Mouse (Mus musculus): ENCODE data around the gene Npr3. TPM values are rescaled to one million over a fixed set of nuclear protein-coding genes. Genes with fewer than 3 reads are reported as not detected.

The Npr3 gene
- polyA plus RNA-seq, 2 experiments: 1.7 to 1.8 TPM

GRCm38 (mm10) chr15:11891395-11891794 lies 15.7 kb downstream of the Npr3 start:
- H3K4me2 ChIP-seq (ENCODE audit: low read depth): no peak overlapping the region
- TF ChIP-seq EP300 (IDR thresholded peaks at IDR 0.05; ENCODE audit: low read depth): no peak
- peak; percentile 38 for TF ChIP-seq CTCF (IDR thresholded peaks at IDR 0.05; ENCODE audit: low read depth)
- no peaks in the 10 kb centered on the region for H3K27me3 ChIP-seq (ENCODE audit: control insufficient read depth, insufficient read depth, low read length)
- H3K36me3 ChIP-seq (replicated peaks; ENCODE audit: control insufficient read depth, insufficient read depth, low read depth): no peaks in the 10 kb centered on the region
- 49% methylated on average over 3 of the region's 3 CpGs for WGBS (ENCODE audit: insufficient replicate concordance)
- DNase-seq (ENCODE audit: low read depth in 3 of 3, low spot score in 3 of 3) (no peak), ATAC-seq (ENCODE audit: insufficient read depth) (no peak)
- no peak overlapping the region for H3K9ac ChIP-seq (replicated peaks)
- H3K9me3 ChIP-seq (ENCODE audit: control insufficient read depth, low read length): no peaks in the 10 kb centered on the region
- H3K4me1 ChIP-seq (replicated peaks; ENCODE audit: control insufficient read depth in 2 of 2, insufficient read depth in 2 of 2, low read length in 1 of 2): no peaks in the 10 kb centered on the region
- H3K4me3 ChIP-seq (ENCODE audit: insufficient read depth in 1 of 2, low read depth in 2 of 2, low read length in 2 of 2): no peak overlapping the region
- H3K27ac ChIP-seq: no peak overlapping the region

GRCm38 (mm10) chr15:11882508-11883205 lies 24.4 kb downstream of the Npr3 start:
- H3K4me3 ChIP-seq (ENCODE audit: insufficient read depth in 1 of 2, low read depth in 2 of 2, low read length in 2 of 2): no peak overlapping the region
- DNase-seq (ENCODE audit: low read depth in 3 of 3, low spot score in 3 of 3): no peak
- H3K9me3 ChIP-seq (ENCODE audit: control insufficient read depth, low read length): no peaks in the 10 kb centered on the region; the same call in 1 of the 2 replicates
- no peaks in the 10 kb centered on the region for H3K27me3 ChIP-seq (ENCODE audit: control insufficient read depth, insufficient read depth, low read length)
- no peak overlapping the region for H3K27ac ChIP-seq
- no peaks in the 10 kb centered on the region for H3K36me3 ChIP-seq (replicated peaks; ENCODE audit: control insufficient read depth, insufficient read depth, low read depth)
- H3K4me1 ChIP-seq (replicated peaks; ENCODE audit: control insufficient read depth in 2 of 2, insufficient read depth in 2 of 2, low read length in 1 of 2): no peaks in the 10 kb centered on the region
- TF ChIP-seq EP300 (IDR thresholded peaks at IDR 0.05; ENCODE audit: low read depth) (no peak), CTCF (IDR thresholded peaks at IDR 0.05; ENCODE audit: low read depth) (no peak)
- ATAC-seq (ENCODE audit: insufficient read depth): no peak
- H3K4me2 ChIP-seq (ENCODE audit: low read depth): no peak overlapping the region
- H3K9ac ChIP-seq (replicated peaks): no peak overlapping the region
- 65% methylated on average over 10 of the region's 10 CpGs for WGBS (ENCODE audit: insufficient replicate concordance)

DNA sequence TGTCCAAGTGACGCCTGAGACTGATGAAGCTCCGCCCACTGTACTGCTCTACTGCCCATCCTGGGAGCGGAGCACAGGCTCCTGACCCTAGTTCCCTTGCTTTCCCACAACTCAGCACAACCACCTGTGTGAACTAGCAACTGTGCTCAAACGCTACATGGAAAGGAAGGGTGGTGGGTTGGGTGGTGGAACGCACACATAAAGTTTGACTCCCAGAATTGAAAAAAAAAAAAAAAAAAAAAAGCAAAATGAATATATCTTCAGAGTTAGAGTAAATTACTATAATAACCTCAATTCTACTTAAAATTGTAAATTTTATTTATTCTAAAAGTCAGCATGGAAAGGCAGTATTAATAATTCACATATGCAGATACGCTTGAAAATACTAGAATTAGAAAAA lies 25.3 kb downstream of the Npr3 start:
- Histone ChIP-seq H3K27me3 (ENCODE audit: control insufficient read depth, insufficient read depth, low read length) (no peaks in the 10 kb centered on the region), H3K36me3 (replicated peaks; ENCODE audit: control insufficient read depth, insufficient read depth, low read depth) (no peaks in the 10 kb centered on the region)
- 78% methylated on average over 6 of the region's 6 CpGs for WGBS (ENCODE audit: insufficient replicate concordance)

DNA sequence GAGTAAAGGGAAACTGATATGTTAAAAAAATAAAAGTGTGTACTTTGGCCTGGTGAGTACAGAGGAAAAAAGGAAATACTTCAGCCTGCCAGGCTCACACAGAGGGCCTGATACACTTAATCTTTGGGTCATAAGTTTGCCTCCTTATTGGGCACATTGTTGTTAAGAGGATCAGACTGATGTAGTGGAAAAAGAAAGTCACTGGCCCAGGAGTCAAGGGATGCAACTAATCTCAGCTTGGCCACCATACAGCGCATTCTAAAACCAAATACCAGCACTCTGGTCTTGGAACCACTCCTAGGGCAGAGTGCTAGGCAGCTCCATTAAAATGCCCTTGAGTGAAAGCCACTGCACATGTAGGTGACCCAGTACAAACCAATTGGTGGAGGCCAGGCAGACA lies 28.8 kb downstream of the Npr3 start:
- Histone ChIP-seq H3K27ac (no peak overlapping the region), H3K9me3 (ENCODE audit: control insufficient read depth, low read length) (no peaks in the 10 kb centered on the region; the same call in 1 of the 2 replicates), H3K36me3 (replicated peaks; ENCODE audit: control insufficient read depth, insufficient read depth, low read depth) (no peaks in the 10 kb centered on the region), H3K27me3 (ENCODE audit: control insufficient read depth, insufficient read depth, low read length) (no peaks in the 10 kb centered on the region), H3K4me2 (ENCODE audit: low read depth) (no peak overlapping the region), H3K4me1 (replicated peaks; ENCODE audit: control insufficient read depth in 2 of 2, insufficient read depth in 2 of 2, low read length in 1 of 2) (no peaks in the 10 kb centered on the region), H3K4me3 (ENCODE audit: insufficient read depth in 1 of 2, low read depth in 2 of 2, low read length in 2 of 2) (no peak overlapping the region), H3K9ac (replicated peaks) (no peak overlapping the region)
- no peak for ATAC-seq (ENCODE audit: insufficient read depth)
- no peak for DNase-seq (ENCODE audit: low read depth in 3 of 3, low spot score in 3 of 3)
- 58% methylated on average over 1 of the region's 1 CpGs for WGBS (ENCODE audit: insufficient replicate concordance)
- TF ChIP-seq CTCF (IDR thresholded peaks at IDR 0.05; ENCODE audit: low read depth) (no peak), EP300 (IDR thresholded peaks at IDR 0.05; ENCODE audit: low read depth) (no peak)

More for the DNA sequence above, 25.3 kb downstream of the Npr3 start:
- Histone ChIP-seq H3K4me3 (ENCODE audit: insufficient read depth in 1 of 2, low read depth in 2 of 2, low read length in 2 of 2) (no peak overlapping the region), H3K9ac (replicated peaks) (no peak overlapping the region), H3K9me3 (ENCODE audit: control insufficient read depth, low read length) (no peaks in the 10 kb centered on the region; the same call in 1 of the 2 replicates), H3K4me2 (ENCODE audit: low read depth) (no peak overlapping the region), H3K4me1 (replicated peaks; ENCODE audit: control insufficient read depth in 2 of 2, insufficient read depth in 2 of 2, low read length in 1 of 2) (no peaks in the 10 kb centered on the region), H3K27ac (no peak overlapping the region)
- DNase-seq (ENCODE audit: low read depth in 3 of 3, low spot score in 3 of 3) (no peak), ATAC-seq (ENCODE audit: insufficient read depth) (no peak)
- TF ChIP-seq EP300 (IDR thresholded peaks at IDR 0.05; ENCODE audit: low read depth) (no peak), CTCF (IDR thresholded peaks at IDR 0.05; ENCODE audit: low read depth) (no peak)

- Histone ChIP-seq H3K9me3 (ENCODE audit: control insufficient read depth, low read length) (no peaks in the 10 kb centered on the region; the same call in 1 of the 2 replicates), H3K4me3 (ENCODE audit: insufficient read depth in 1 of 2, low read depth in 2 of 2, low read length in 2 of 2) (no peak overlapping the region), H3K27ac (no peak overlapping the region), H3K9ac (replicated peaks) (no peak overlapping the region), H3K4me2 (ENCODE audit: low read depth) (no peak overlapping the region), H3K36me3 (replicated peaks; ENCODE audit: control insufficient read depth, insufficient read depth, low read depth) (no peaks in the 10 kb centered on the region), H3K4me1 (replicated peaks; ENCODE audit: control insufficient read depth in 2 of 2, insufficient read depth in 2 of 2, low read length in 1 of 2) (no peaks in the 10 kb centered on the region), H3K27me3 (ENCODE audit: control insufficient read depth, insufficient read depth, low read length) (no peaks in the 10 kb centered on the region)
- 36% methylated on average over 2 of the region's 2 CpGs for WGBS (ENCODE audit: insufficient replicate concordance)
- DNase-seq (ENCODE audit: low read depth in 3 of 3, low spot score in 3 of 3) (no peak), ATAC-seq (ENCODE audit: insufficient read depth) (no peak)
- TF ChIP-seq CTCF (IDR thresholded peaks at IDR 0.05; ENCODE audit: low read depth): no peak
- no peak for TF ChIP-seq EP300 (IDR thresholded peaks at IDR 0.05; ENCODE audit: low read depth)
Measured at GRCm38 (mm10) chr15:11877273-11877672, 29.8 kb downstream of the Npr3 start.

All from liver, embryonic 14.5 days (tissue).